Mouse (Mus musculus) CH12.LX (cell line): ENCODE data around the gene Rpl7l1. TPM values are rescaled to one million over a fixed set of nuclear protein-coding genes. Genes with fewer than 3 reads are reported as not detected.

ENCODE experiments used
- DNase-seq: peaks from one replicate; pipeline ENCODE4 v3.0.0-alpha.2; 2013; ENCODE audit errors: extremely low read depth
- H3K27ac ChIP-seq: 2 replicates; pipeline ENCODE4 v1.5.1; 2012; ENCODE audit warnings: low read depth, mild to moderate bottlenecking, control low read depth, moderate library complexity; ENCODE audit not compliant: insufficient read depth
- H3K27me3 ChIP-seq: replicated peaks from 2 replicates; pipeline ENCODE3; 2012; ENCODE audit warnings: inconsistent platforms
- H3K36me3 ChIP-seq, 2 experiments: replicated peaks in 1 of 2; 2 replicates each; pipeline versions ENCODE3 to v1.6.1; 2012; ENCODE audit warnings: inconsistent platforms in 1 of 2, low read length in 1 of 2, mild to moderate bottlenecking in 1 of 2, mixed read lengths in 1 of 2, moderate library complexity in 1 of 2; ENCODE audit not compliant: control insufficient read depth in 1 of 2, insufficient read depth in 1 of 2
- H3K4me1 ChIP-seq, 2 experiments: 2 replicates each; pipeline ENCODE4 v1.6.1; 2012; ENCODE audit warnings: inconsistent platforms in 1 of 2, moderate library complexity in 1 of 2; ENCODE audit not compliant: insufficient read depth in 2 of 2, control insufficient read depth in 1 of 2
- H3K4me2 ChIP-seq: 2 replicates; pipeline ENCODE4 v1.6.1; 2012; ENCODE audit warnings: low read depth, mild to moderate bottlenecking, control low read depth; ENCODE audit not compliant: poor library complexity, insufficient read depth, severe bottlenecking
- H3K4me3 ChIP-seq, 3 experiments: fragments of 150-350 bp in 1 of 3; sonication (generic) in 1 of 3; replicated peaks in 1 of 3; 2 replicates each; pipeline versions ENCODE3 to v1.5.1; 2011 to 2012; ENCODE audit warnings: low read depth in 2 of 3, low read length in 2 of 3, mild to moderate bottlenecking in 2 of 3, moderate library complexity in 2 of 3, control low read depth in 1 of 3, improper control_type of control experiment in 1 of 3, inconsistent platforms in 1 of 3, mixed read lengths in 1 of 3; ENCODE audit not compliant: poor library complexity in 1 of 3
- H3K79me2 ChIP-seq: replicated peaks from 2 replicates; pipeline ENCODE4 v1.6.1; 2012; ENCODE audit warnings: mild to moderate bottlenecking, moderate library complexity; ENCODE audit not compliant: control insufficient read depth, poor library complexity, insufficient read depth, severe bottlenecking; ENCODE audit errors: extremely low read depth
- H3K9ac ChIP-seq: 2 replicates; pipeline ENCODE4 v1.6.1; 2012; ENCODE audit warnings: low read depth, mild to moderate bottlenecking, control low read depth, moderate library complexity; ENCODE audit not compliant: insufficient read depth
- H3K9me3 ChIP-seq: replicated peaks from 2 replicates; pipeline ENCODE3; 2012; ENCODE audit warnings: low read length, inconsistent platforms, mixed read lengths
- BHLHE40 ChIP-seq: IDR thresholded peaks from 2 replicates; pipeline ENCODE4 v1.6.1; 2011; ENCODE audit warnings: mild to moderate bottlenecking, low read depth, low read length, improper control_type of control experiment
- CHD1 ChIP-seq: IDR thresholded peaks from 2 replicates; pipeline ENCODE4 v1.6.1; 2012; ENCODE audit warnings: low read depth, low read length, improper control_type of control experiment, inconsistent platforms
- CTCF ChIP-seq, 2 experiments: IDR thresholded peaks in 1 of 2; conservative IDR thresholded peaks in 1 of 2; 2 replicates each; pipeline ENCODE4 v1.5.1; 2011 to 2012; ENCODE audit warnings: low read depth in 2 of 2, low read length in 2 of 2, improper control_type of control experiment in 1 of 2, inconsistent platforms in 1 of 2, mild to moderate bottlenecking in 1 of 2, moderate library complexity in 1 of 2
- E2F4 ChIP-seq: IDR thresholded peaks from 2 replicates; pipeline ENCODE4 v1.6.1; 2011; ENCODE audit warnings: low read depth, low read length, improper control_type of control experiment; ENCODE audit not compliant: insufficient replicate concordance
- GABPA ChIP-seq: IDR thresholded peaks from 2 replicates; pipeline ENCODE4 v1.6.1; 2012; ENCODE audit warnings: low read depth, low read length, improper control_type of control experiment, inconsistent platforms; ENCODE audit not compliant: insufficient replicate concordance
- IRF4 ChIP-seq: IDR thresholded peaks from 2 replicates; pipeline ENCODE4 v1.6.1; 2014; ENCODE audit warnings: low read depth, mild to moderate bottlenecking, inconsistent platforms, low read length, improper control_type of control experiment
- JUN ChIP-seq: IDR thresholded peaks from 2 replicates; pipeline ENCODE4 v1.6.1; 2011; ENCODE audit warnings: low read depth, mild to moderate bottlenecking, low read length, improper control_type of control experiment, moderate library complexity; ENCODE audit not compliant: insufficient read depth
- JUND ChIP-seq: conservative IDR thresholded peaks from 2 replicates; pipeline ENCODE4 v1.6.1; 2011; ENCODE audit warnings: low read depth, low read length, improper control_type of control experiment
- KAT2A ChIP-seq: IDR thresholded peaks from 2 replicates; pipeline ENCODE4 v1.6.1; 2012; ENCODE audit warnings: low read length, improper control_type of control experiment, inconsistent platforms; ENCODE audit not compliant: insufficient replicate concordance
- MAFK ChIP-seq: IDR thresholded peaks from 2 replicates; pipeline ENCODE4 v1.6.1; 2011; ENCODE audit warnings: low read length, improper control_type of control experiment; ENCODE audit not compliant: insufficient replicate concordance
- MAX ChIP-seq: IDR thresholded peaks from 2 replicates; pipeline ENCODE4 v1.6.1; 2011; ENCODE audit warnings: low read length, improper control_type of control experiment
- MAZ ChIP-seq: IDR thresholded peaks from 2 replicates; pipeline ENCODE4 v1.6.1; 2012; ENCODE audit warnings: low read depth, mild to moderate bottlenecking, inconsistent platforms, low read length, improper control_type of control experiment, moderate library complexity
- MXI1 ChIP-seq: IDR thresholded peaks from 2 replicates; pipeline ENCODE4 v1.6.1; 2011; ENCODE audit warnings: mild to moderate bottlenecking, low read depth, low read length, improper control_type of control experiment
- NELFE ChIP-seq: IDR thresholded peaks from 2 replicates; pipeline ENCODE4 v1.6.1; 2011; ENCODE audit warnings: low read depth, low read length, improper control_type of control experiment
- PAX5 ChIP-seq: IDR thresholded peaks from 2 replicates; pipeline ENCODE4 v1.6.1; 2012; ENCODE audit warnings: low read length, inconsistent platforms, mixed read lengths
- POLR2AphosphoS2 ChIP-seq: IDR thresholded peaks from 2 replicates; pipeline ENCODE4 v1.6.1; 2011; ENCODE audit warnings: low read depth, low read length, improper control_type of control experiment
- SIN3A ChIP-seq: IDR thresholded peaks from 2 replicates; pipeline ENCODE4 v1.6.1; 2012; ENCODE audit warnings: low read length, improper control_type of control experiment, inconsistent platforms
- TBP ChIP-seq: conservative IDR thresholded peaks from 2 replicates; pipeline ENCODE4 v1.6.1; 2011; ENCODE audit warnings: low read depth, low read length, improper control_type of control experiment
- TCF12 ChIP-seq: IDR thresholded peaks from 2 replicates; pipeline ENCODE4 v1.6.1; 2014; ENCODE audit warnings: low read depth, mild to moderate bottlenecking, inconsistent platforms, low read length, improper control_type of control experiment
- USF1 ChIP-seq: IDR thresholded peaks from 2 replicates; pipeline ENCODE4 v1.6.1; 2014; ENCODE audit warnings: low read depth, mild to moderate bottlenecking, inconsistent platforms, low read length, improper control_type of control experiment
- USF2 ChIP-seq: conservative IDR thresholded peaks from 2 replicates; pipeline ENCODE4 v1.6.1; 2011; ENCODE audit warnings: low read depth, low read length, improper control_type of control experiment
- ZKSCAN1 ChIP-seq: IDR thresholded peaks from 2 replicates; pipeline ENCODE4 v1.6.1; 2012; ENCODE audit warnings: low read depth, inconsistent platforms, low read length, improper control_type of control experiment, borderline replicate concordance
- dilution Hi-C: fragments of 300-500 bp; cut with MboI; formaldehyde crosslinking; loops from 2 replicates; pipeline ENCODE4 v1.14.3; 2020; ENCODE audit warnings: low sequenced_read_pairs; ENCODE audit not compliant: extremely low pct_unique_long_range_greater_than_20kb, extremely low pct_ligation_motif_present
- in situ Hi-C: fragments of 300-500 bp; cut with MboI; formaldehyde crosslinking; loops from 3 replicates; pipeline ENCODE4 v1.14.3; 2019; ENCODE audit warnings: low sequenced_read_pairs, low pct_ligation_motif_present, low pct_unique_long_range_greater_than_20kb, mixed read lengths
- polyA plus RNA-seq: library from polyadenylated mRNA; unstranded; fragments of >175 nt; gene quantifications from 2 replicates; pipeline ENCODE4 v1.2.1, GENCODE M21; 2012; ENCODE audit warnings: low read depth; ENCODE audit not compliant: insufficient read length
- total RNA-seq, 2 experiments: library from RNA; depleted of rRNA; stranded (reverse); fragments of 300-350 nt in 1 of 2; fragments of >200 nt in 1 of 2; gene quantifications; 2 replicates each; pipeline ENCODE4 v1.2.3; 2012 to 2014

Rpl7l1 gene
- total and polyA plus RNA-seq, 3 experiments = 160 to 296 (median 261) TPM

DNA sequence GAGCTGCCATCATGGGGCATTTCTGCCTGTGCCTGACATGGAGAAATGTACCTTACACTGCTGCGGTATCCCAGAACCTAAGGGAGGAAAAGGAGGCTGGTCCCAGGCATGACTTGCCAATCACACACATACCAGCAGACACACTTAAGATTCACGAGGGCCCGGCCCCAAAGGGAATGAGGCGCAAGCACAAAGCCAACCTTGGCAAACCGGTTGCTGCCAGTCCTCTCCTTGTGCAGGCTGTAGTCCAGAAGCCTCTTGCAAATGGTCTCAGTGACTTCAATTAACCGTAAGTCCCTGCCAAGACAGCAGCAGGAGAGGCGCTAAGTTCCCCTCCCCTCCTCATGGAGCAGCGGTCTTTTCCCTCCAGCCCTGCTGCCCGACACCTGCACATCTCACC, 39.5 kb downstream of the Rpl7l1 start:
- Histone ChIP-seq H3K9ac (no peak overlapping the region), H3K27ac (no peak overlapping the region), H3K4me3 (no peak overlapping the region), H3K9me3 (peaks cover 2% of the 10 kb centered on the region), H3K4me2 (no peak overlapping the region), H3K36me3 (peaks cover 61 to 70% of the 10 kb centered on the region in 2 experiments), H3K27me3 (no peaks in the 10 kb centered on the region), H3K79me2 (peaks cover 21% of the 10 kb centered on the region), H3K4me1 (peaks cover 19 to 55% of the 10 kb centered on the region in 2 experiments)
- dilution Hi-C loops (no loop called here), in situ Hi-C loops (no loop called here)
- no peak for TF ChIP-seq MAFK
- TF ChIP-seq TCF12 = no peak
- TF ChIP-seq PAX5 = no peak
- no peak for TF ChIP-seq MXI1
- TF ChIP-seq JUN = no peak
- no peak for TF ChIP-seq IRF4
- TF ChIP-seq MAZ = no peak
- no peak for TF ChIP-seq BHLHE40
- TF ChIP-seq TBP = no peak
- no peak for TF ChIP-seq JUND
- TF ChIP-seq CHD1 = no peak
- TF ChIP-seq KAT2A = no peak
- DNase-seq = no peak

DNA sequence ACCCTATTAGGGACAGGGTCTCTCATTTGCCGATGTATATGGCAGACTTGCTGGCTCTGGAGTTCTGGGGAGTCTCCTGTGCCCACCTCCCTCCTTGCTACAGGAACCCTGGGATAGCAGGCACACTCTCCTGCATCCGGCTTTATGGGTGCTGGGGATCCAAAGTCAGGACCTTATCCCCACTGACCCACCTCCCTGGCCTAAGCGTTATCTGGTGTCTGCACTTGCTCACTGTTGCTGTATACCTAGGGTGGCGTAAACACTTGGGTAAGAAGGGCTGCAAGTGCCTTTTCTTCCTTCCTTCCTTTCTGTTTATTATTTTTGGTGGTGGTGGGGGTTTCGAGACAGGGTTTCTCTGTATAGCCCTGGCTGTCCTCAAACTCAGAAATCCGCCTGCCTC, 41.2 kb downstream of the Rpl7l1 start:
- Histone ChIP-seq H3K9me3 (peaks cover 2% of the 10 kb centered on the region), H3K79me2 (peaks cover 6% of the 10 kb centered on the region), H3K27me3 (no peaks in the 10 kb centered on the region), H3K27ac (no peak overlapping the region), H3K4me2 (no peak overlapping the region), H3K36me3 (peaks cover 65 to 70% of the 10 kb centered on the region in 2 experiments), H3K4me1 (peaks cover 10 to 48% of the 10 kb centered on the region in 2 experiments), H3K9ac (no peak overlapping the region), H3K4me3 (no peak overlapping the region)
- in situ Hi-C loops = no loop called here
- DNase-seq = no peak
- TF ChIP-seq ZKSCAN1 = no peak
- no peak for TF ChIP-seq MXI1
- no peak for TF ChIP-seq E2F4
- no peak for TF ChIP-seq MAZ
- TF ChIP-seq NELFE = no peak
- TF ChIP-seq USF2 = no peak
- TF ChIP-seq CHD1 = no peak
- TF ChIP-seq IRF4 = no peak
- TF ChIP-seq KAT2A = no peak
- TF ChIP-seq CTCF (conservative IDR thresholded peaks at IDR 0.05 in 1 of 2, IDR thresholded peaks at IDR 0.05 in 1 of 2; ENCODE audit: low read depth in 2 of 2, low read length in 2 of 2) = no peak
- no peak for TF ChIP-seq MAX
- TF ChIP-seq POLR2AphosphoS2 = no peak
- no peak for TF ChIP-seq USF1
- TF ChIP-seq TCF12 = no peak
- TF ChIP-seq SIN3A = no peak
- TF ChIP-seq GABPA = no peak
- dilution Hi-C loops = no loop called here
